Mouse (Mus musculus) small intestine, adult 2 months (tissue): ENCODE results near the gene Parvb. TPM values are rescaled to one million over a fixed set of nuclear protein-coding genes. Genes with fewer than 3 reads are reported as not detected.

Experiments
- H3K27ac ChIP-seq: fragments of 200-500 bp; 2 replicates; pipeline ENCODE4 v1.5.1; 2012; ENCODE audit warnings: low read depth, low read length, control low read depth, inconsistent platforms; ENCODE audit not compliant: insufficient read depth
- H3K27me3 ChIP-seq: fragments of 200-500 bp; 2 replicates; pipeline ENCODE4 v1.6.1; 2012; ENCODE audit warnings: mild to moderate bottlenecking, moderate library complexity, low read length, inconsistent platforms; ENCODE audit not compliant: control insufficient read depth, insufficient read depth
- H3K36me3 ChIP-seq: fragments of 200-500 bp; 2 replicates; pipeline ENCODE4 v1.6.1; 2012; ENCODE audit warnings: mild to moderate bottlenecking, low read length, control low read depth, inconsistent platforms; ENCODE audit not compliant: control insufficient read depth, insufficient read depth
- H3K4me1 ChIP-seq: fragments of 200-500 bp; 2 replicates; pipeline ENCODE4 v1.6.1; 2012; ENCODE audit warnings: low read length, inconsistent platforms, mixed read lengths; ENCODE audit not compliant: control insufficient read depth, insufficient read depth, insufficient read length
- H3K4me3 ChIP-seq: fragments of 200-500 bp; 2 replicates; pipeline ENCODE4 v1.5.1; 2012; ENCODE audit warnings: low read depth, mild to moderate bottlenecking, control low read depth, inconsistent platforms, low read length, moderate library complexity
- CTCF ChIP-seq: fragments of 200-500 bp; IDR thresholded peaks from 2 replicates; pipeline ENCODE4 v1.5.1; 2012; ENCODE audit warnings: low read depth, mild to moderate bottlenecking, control low read depth, inconsistent platforms, low read length, moderate library complexity, mixed read lengths; ENCODE audit not compliant: insufficient replicate concordance, insufficient read length; ENCODE audit errors: extremely low read depth
- POLR2A ChIP-seq: fragments of 200-500 bp; IDR thresholded peaks from 2 replicates; pipeline ENCODE4 v1.6.1; 2012; ENCODE audit warnings: low read depth, mild to moderate bottlenecking, control low read depth, inconsistent platforms, low read length, moderate library complexity
- WGBS: fragments of 180-500 bp; shearing (Covaris S2); methylation state at CpG from one replicate; pipeline ENCODE4 v1.1.7; 2018; 5-methylcytosine and 5-hydroxymethylcytosine counted together
- polyA plus RNA-seq: library from polyadenylated mRNA; depleted of rRNA; stranded (reverse); fragments of >200 nt; gene quantifications from 2 replicates; pipeline ENCODE4 v1.2.3, GENCODE M21; 2012; rRNA removed

Parvb gene
- polyA plus RNA-seq, 1 experiment: 2.9 TPM

GRCm38 (mm10) chr15:84340926-84341325 lies 109.1 kb downstream of the Parvb start:
- 29% methylated on average over 2 of the region's 2 CpGs for WGBS

GRCm38 (mm10) chr15:84348769-84349168 lies 116.9 kb downstream of the Parvb start:
- no peak overlapping the region for H3K4me3 ChIP-seq
- peak; percentile 44; the same call in 1 of the 2 replicates for TF ChIP-seq CTCF
- TF ChIP-seq POLR2A: no peak
- no peaks in the 10 kb centered on the region for H3K36me3 ChIP-seq
- no peaks in the 10 kb centered on the region for H3K27me3 ChIP-seq
- H3K4me1 ChIP-seq: no peaks in the 10 kb centered on the region
- WGBS: 94% methylated on average over 4 of the region's 4 CpGs
- H3K27ac ChIP-seq: no peak overlapping the region

More at GRCm38 (mm10) chr15:84340926-84341325, 109.1 kb downstream of the Parvb start:
- Histone ChIP-seq H3K36me3 (no peaks in the 10 kb centered on the region), H3K4me3 (no peak overlapping the region), H3K27ac (no peak overlapping the region), H3K4me1 (no peaks in the 10 kb centered on the region), H3K27me3 (no peaks in the 10 kb centered on the region)
- TF ChIP-seq CTCF (no peak), POLR2A (no peak)

GRCm38 (mm10) chr15:84349915-84350738 lies 118.3 kb downstream of the Parvb start:
- H3K27me3 ChIP-seq: no peaks in the 10 kb centered on the region
- 44% methylated on average over 14 of the region's 14 CpGs for WGBS
- H3K4me3 ChIP-seq: no peak overlapping the region
- no peaks in the 10 kb centered on the region for H3K36me3 ChIP-seq
- no peak overlapping the region for H3K27ac ChIP-seq
- no peaks in the 10 kb centered on the region for H3K4me1 ChIP-seq
- TF ChIP-seq POLR2A (no peak), CTCF (no peak)

- WGBS: 81% methylated on average over 7 of the region's 7 CpGs
- H3K4me1 ChIP-seq: no peaks in the 10 kb centered on the region
- TF ChIP-seq CTCF: no peak
- TF ChIP-seq POLR2A: no peak
- no peaks in the 10 kb centered on the region for H3K36me3 ChIP-seq
- H3K27ac ChIP-seq: no peak overlapping the region
- H3K27me3 ChIP-seq: no peaks in the 10 kb centered on the region
- no peak overlapping the region for H3K4me3 ChIP-seq
These were observed 119.5 kb downstream of the Parvb start for GRCm38 (mm10) chr15:84351342-84351741.

GRCm38 (mm10) chr15:84351915-84352844 lies 120.3 kb downstream of the Parvb start:
- Histone ChIP-seq H3K36me3 (no peaks in the 10 kb centered on the region), H3K4me3 (no peak overlapping the region), H3K4me1 (no peaks in the 10 kb centered on the region), H3K27me3 (no peaks in the 10 kb centered on the region), H3K27ac (no peak overlapping the region)
- 70% methylated on average over 21 of the region's 21 CpGs for WGBS
- TF ChIP-seq POLR2A (no peak), CTCF (no peak)

GRCm38 (mm10) chr15:84355081-84355480 lies 123.2 kb downstream of the Parvb start:
- Histone ChIP-seq H3K4me3 (no peak overlapping the region), H3K27me3 (no peaks in the 10 kb centered on the region), H3K4me1 (no peaks in the 10 kb centered on the region), H3K36me3 (no peaks in the 10 kb centered on the region), H3K27ac (no peak overlapping the region)
- TF ChIP-seq POLR2A: no peak
- no peak for TF ChIP-seq CTCF
- WGBS: 63% methylated on average over 5 of the region's 5 CpGs

- Histone ChIP-seq H3K36me3 (no peaks in the 10 kb centered on the region), H3K4me3 (no peak overlapping the region), H3K27me3 (no peaks in the 10 kb centered on the region), H3K4me1 (no peaks in the 10 kb centered on the region), H3K27ac (no peak overlapping the region)
- WGBS: 85% methylated on average over 3 of the region's 3 CpGs
- no peak for TF ChIP-seq POLR2A
- TF ChIP-seq CTCF: no peak
These were observed 132.9 kb downstream of the Parvb start for GRCm38 (mm10) chr15:84364746-84365145.

Other genes starting within 250 kb of the Parvb start
- not detected in 2 replicates for gene Efcab6, start 166.7 kb upstream of the Parvb start, polyA plus RNA-seq
- 0.75 and 1.6 TPM in 2 replicates for gene Sult4a1, start 126.3 kb upstream of the Parvb start, polyA plus RNA-seq
- not detected in 2 replicates for gene Pnpla5, start 108.9 kb upstream of the Parvb start, polyA plus RNA-seq
- gene Pnpla3, start 64.2 kb upstream of the Parvb start, polyA plus RNA-seq: 0.80 and 2.0 TPM in 2 replicates
- gene Samm50, start 39.8 kb upstream of the Parvb start, polyA plus RNA-seq: 8.6 and 13.1 TPM in 2 replicates
- 2.1 and 4.8 TPM in 2 replicates for gene Parvg, start 92.0 kb downstream of the Parvb start, polyA plus RNA-seq
- gene Shisal1, start 215.1 kb downstream of the Parvb start, polyA plus RNA-seq: 6.1 and 8.0 TPM in 2 replicates